Mouse (Mus musculus) kidney, adult 9 months (tissue): ENCODE results near the gene Mtmr14.
A peak's percentile ranks its signal among the peaks of the same experiment; 100 is the strongest.

Experiments used
- DNase-seq: peaks from one replicate; pipeline ENCODE4 v3.0.0; 2022

Gene Mtmr14

DNA sequence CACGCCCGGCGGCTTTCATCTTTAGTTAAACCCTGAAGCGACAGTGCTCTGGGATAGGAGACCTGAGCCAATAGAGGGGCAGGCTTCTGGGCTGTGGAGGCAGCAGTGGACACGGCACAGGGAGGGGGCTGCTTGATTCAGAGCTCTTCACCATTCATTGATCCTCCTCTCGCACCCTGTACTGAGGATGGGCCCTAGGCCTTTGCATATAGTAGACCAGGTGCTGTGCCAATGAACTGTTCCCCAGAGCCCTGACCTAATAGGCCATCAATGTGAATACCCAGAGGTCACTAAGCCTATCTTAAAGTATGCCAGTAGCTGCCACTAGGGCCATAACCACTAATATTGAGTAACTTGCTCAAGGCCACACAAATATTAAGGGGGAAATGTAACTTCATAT lies 44.0 kb downstream of the Mtmr14 start:
- DNase-seq, result no peak

GRCm38 (mm10) chr6:113282101-113282802 lies 44.6 kb downstream of the Mtmr14 start, which contains the start of gene Cpne9:
Gene Cpne9 (plus strand): TSS chr6:113282307.
- peak; percentile 32 for DNase-seq

DNA sequence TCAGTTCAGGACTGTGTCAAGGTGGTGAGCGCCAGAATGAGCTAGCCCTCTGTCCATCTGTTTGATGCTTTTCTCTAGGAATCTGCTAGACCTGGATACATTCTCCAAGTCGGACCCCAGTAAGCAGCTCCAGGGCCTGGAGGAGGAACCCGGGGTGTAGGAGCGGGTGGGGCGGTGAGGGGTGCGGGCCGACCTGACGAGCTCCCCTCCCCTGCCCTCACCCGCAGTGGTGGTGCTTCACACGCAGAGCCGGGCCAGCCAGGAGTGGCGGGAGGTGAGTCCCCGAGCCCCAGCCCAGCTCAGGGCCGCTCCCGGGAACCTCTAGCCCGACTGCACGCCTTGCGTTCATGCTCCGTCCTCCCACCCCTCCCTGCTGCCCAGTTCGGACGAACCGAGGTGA lies 45.3 kb downstream of the Mtmr14 start:
- no peak for DNase-seq

DNA sequence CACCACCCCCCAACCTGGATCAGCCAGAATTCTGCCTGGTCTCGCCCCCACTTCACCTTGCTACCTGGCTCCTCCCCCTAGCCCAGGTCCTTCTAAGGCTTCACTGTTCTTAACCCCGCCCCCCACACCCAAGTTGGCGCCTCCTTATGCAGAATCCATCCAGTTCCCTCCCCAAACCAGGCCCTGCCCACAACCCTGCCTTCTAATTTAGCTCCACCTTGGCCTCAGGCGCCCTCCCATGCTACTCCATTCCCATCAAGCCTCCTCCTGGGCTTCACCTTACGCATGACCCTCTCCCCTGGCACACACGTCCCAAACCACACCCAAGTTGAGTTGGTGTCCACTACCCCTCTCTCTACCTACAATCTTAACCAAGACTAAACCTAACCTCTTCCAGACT lies 45.9 kb downstream of the Mtmr14 start:
- DNase-seq, result no peak

DNA sequence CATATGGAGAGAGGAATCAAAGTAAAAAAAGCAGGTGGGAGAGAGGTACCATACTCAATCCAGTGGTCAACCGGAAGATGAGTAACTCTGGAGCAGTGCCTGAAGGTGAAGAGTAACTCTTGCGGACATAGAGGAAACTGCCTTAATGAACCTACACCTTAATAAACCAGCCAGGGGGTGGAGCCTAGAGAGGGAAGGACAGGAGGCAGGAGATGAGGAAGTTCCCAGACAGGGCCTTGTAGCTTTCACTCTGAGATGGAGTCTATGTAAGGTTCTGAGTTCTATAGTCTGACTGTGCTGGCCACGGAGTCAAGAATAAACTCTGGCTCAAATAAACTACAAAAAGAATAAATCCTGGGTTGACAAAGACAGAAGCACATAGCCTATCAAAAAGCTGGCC lies 47.3 kb downstream of the Mtmr14 start:
- no peak for DNase-seq

DNA sequence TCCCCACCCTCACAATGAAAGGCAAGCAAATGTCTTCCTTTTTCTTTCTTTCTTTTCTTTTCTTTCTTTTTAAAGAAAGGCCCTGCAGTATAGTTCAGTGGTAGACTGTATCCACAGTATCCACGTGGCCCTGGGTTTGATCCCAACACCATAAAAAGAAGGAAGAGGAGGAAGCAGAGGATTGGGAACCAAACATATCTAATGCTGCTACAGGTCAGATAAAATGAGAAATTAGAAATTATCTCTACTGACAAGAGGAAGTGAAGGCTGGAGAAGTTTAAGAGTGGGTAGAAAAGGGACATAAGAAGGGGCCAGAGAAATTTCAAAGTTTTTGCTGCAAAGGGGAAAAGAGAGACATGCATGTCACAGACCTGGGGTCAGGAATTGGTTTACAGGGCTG lies 48.7 kb downstream of the Mtmr14 start:
- DNase-seq, result no peak

- DNase-seq, result no peak
Observed at GRCm38 (mm10) chr6:113287236-113287635, 49.6 kb downstream of the Mtmr14 start.

DNA sequence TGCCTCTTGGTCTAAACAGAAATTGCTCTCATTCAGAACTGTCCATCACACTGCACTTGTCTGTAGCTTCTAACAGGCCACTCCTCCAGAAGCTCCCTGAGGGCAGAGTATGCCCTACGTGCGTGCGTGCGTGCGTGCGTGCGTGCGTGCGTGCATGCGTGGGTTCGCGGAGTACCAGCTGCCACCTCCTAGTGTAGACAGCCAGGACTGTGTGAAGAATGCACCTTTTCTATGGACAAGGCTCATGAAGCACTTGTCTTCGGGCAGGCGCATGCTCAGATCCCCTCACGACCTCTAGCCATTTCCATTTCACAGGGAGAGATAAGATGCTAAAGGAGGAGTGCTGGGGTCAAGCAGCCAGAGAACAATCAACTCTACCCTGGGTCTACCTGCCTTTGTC lies 51.7 kb downstream of the Mtmr14 start:
- DNase-seq, result no peak

GRCm38 (mm10) chr6:113290346-113290745 lies 52.7 kb downstream of the Mtmr14 start:
- DNase-seq, result no peak

DNA sequence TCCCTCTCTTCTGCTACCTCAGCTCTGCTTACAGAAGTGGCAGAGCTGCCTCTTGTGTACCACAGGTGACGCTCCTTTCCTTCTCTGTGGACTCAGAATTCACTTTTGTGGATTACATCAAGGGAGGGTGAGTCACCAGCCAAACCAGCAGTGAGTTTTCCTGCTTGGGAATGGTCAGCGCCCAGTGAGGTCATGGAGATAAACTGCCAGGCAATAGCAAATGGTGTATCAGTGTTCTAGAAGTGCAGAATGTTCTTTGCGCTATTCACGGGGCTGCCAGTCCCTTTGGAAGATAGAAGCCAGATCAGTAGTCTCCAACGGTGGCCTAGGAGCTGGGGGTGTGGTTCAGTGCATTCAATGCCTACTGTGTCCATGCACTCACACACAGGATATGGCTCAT lies 55.3 kb downstream of the Mtmr14 start:
- no peak for DNase-seq

- no peak for DNase-seq
Observed at GRCm38 (mm10) chr6:113296046-113296445, 58.4 kb downstream of the Mtmr14 start.

GRCm38 (mm10) chr6:113296639-113297038 lies 59.0 kb downstream of the Mtmr14 start:
- DNase-seq, result no peak

DNA sequence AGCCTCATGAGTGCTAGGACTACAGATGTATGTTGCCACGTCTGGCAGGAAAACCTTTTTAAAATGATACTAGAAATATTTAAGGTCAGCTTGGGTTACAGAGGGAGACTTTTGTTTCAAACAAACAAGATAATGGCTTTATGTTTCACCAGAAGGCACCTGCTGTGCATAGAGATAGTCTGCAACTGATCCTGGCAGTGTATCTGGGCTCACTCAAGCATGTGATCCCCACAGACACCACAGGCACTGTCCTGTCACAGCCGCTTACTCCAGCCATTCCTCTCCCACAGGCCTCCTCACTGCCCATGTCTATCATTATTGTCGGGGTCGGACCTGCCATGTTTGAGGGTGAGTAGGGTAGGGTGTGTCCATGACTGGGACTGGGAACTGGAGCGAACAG lies 63.7 kb downstream of the Mtmr14 start:
- DNase-seq, result no peak

DNA sequence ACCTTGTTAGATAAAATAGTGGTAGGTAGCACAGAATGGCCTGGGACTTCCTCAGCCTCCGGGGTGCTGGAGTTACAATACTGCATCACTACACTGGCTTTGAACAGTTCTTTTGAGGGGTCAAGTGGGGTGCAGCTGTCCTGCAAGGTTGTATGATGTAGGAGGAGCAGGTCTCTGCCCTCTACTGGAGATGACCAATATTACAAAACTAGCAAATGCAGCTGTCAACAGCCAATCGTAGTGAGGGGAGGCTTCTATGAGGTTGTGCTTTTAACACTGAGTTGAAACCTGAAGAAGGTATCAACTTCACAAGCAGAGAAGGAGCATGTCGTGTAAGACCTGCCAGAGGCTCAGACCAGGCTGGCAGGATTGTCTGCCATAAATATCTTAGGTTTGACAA lies 64.6 kb downstream of the Mtmr14 start:
- peak; percentile 50 for DNase-seq

DNA sequence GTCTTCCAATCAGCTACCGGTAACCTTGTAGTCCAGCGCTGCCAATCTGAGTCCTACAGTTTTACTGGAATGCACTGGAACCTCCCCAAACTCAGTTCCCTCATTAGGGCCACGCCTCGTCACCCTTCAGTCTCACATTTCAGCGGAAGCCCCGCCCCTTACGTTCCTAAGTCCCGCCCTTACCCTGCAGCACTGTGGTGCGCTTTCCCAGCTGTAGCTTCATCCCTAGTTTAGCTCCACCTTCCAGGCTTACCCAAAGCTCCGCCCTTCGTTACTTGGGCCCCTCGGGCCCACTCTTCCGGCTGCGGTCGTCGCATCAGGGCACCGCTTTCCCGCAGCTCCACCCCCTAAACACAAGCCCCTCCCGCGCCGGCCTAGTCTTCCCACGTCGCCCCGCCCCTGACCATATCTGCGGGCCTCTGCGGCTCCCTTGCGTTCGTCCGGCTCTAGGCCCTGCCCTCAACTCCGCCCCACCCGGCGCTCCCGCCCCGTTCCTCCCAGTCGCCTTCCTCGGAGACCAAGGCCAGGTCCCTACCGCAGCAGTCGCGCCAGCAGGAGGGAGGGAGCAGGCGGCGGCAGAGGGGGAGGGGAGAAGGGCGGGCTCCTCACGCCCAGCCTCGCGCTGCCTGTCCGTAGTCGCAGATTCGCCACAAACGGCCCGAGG lies 68.8 kb downstream of the Mtmr14 start:
- DNase-seq, result peak; percentile 100

GRCm38 (mm10) chr6:113306986-113307349 lies 69.3 kb downstream of the Mtmr14 start, which contains the start of gene Brpf1:
Gene Brpf1 (plus strand): TSS chr6:113307137.
- DNase-seq, result no peak

- peak; percentile 62 for DNase-seq
Observed at GRCm38 (mm10) chr6:113307481-113308121, 70.0 kb downstream of the Mtmr14 start.

GRCm38 (mm10) chr6:113308141-113308540 lies 70.5 kb downstream of the Mtmr14 start:
- DNase-seq, result peak; percentile 72

GRCm38 (mm10) chr6:113315972-113316371 lies 78.3 kb downstream of the Mtmr14 start:
- no peak for DNase-seq

GRCm38 (mm10) chr6:113326533-113327315 lies 89.1 kb downstream of the Mtmr14 start, which contains the start of gene Ogg1:
Gene Ogg1 (plus strand): TSS chr6:113326972.
- peak; percentile 100 for DNase-seq

DNA sequence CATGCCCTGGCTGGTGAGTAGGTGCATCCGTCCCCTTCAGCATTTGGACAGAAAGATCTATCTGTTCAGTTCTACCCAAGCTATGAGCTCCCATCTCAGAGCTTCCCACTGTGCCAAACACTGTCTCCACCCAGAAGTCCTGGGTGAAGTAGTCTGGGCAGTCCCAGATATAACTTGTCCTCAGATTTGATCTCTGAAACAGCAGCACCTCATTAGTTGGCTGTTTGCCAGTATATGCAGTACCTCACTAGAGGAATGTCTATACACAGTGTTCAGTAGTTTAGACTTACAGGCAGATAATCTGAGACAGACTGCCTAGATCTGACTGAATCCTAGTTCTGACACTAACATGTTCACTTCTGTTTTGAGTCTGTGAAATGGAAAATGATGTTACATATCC lies 91.8 kb downstream of the Mtmr14 start:
- DNase-seq, result no peak

DNA sequence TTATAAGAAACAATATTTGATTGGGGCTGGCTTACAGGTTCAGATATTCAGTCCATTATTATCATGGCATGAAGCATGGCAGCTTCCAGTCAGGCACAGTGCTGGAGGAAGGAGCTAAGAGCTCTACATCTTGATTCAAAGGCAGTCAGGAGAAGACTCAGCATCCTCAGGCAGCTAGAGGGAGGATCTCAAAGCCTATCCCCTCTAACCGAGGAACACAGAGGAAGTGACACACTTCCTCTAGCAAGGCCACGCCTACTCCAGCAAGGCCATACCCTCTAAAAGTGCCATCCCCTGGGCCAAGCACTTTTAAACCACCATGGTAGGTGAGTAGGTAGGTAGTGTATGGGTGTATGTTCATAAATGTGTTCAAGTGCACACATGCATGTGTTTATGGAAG lies 92.9 kb downstream of the Mtmr14 start:
- DNase-seq, result no peak
